Mouse (Mus musculus) mesoderm, embryonic 11.5 days (tissue): Measurements from ENCODE around the gene Olfr544.

Experiments
- DNase-seq: peaks from one replicate; pipeline ENCODE4 v3.0.0-alpha.2; 2012; ENCODE audit warnings: low read depth, low spot score

Gene Olfr544

GRCm38 (mm10) chr7:102477377-102477776, 10.7 kb downstream of the Olfr544 start:
- no peak for DNase-seq

DNA sequence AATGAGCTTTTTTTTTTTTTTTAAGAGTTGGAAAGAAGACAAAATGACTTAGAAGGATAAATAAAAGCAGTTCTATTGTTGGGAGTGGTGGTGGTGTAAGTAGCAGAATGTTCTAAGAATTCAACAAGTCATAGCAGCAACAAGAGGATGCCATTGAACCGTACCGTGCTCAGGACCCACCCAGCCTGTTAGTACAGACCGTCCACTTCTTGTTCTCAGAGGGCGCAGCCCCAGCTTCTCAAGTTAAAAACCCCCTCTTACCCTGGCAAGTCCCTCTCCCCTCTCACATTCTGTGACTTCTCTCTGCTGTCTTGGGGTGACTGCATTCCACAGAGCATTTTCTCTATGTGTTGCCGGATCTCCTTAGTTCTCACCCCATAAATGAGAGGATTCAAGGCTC, 11.5 kb downstream of the Olfr544 start:
- DNase-seq, result no peak

DNA sequence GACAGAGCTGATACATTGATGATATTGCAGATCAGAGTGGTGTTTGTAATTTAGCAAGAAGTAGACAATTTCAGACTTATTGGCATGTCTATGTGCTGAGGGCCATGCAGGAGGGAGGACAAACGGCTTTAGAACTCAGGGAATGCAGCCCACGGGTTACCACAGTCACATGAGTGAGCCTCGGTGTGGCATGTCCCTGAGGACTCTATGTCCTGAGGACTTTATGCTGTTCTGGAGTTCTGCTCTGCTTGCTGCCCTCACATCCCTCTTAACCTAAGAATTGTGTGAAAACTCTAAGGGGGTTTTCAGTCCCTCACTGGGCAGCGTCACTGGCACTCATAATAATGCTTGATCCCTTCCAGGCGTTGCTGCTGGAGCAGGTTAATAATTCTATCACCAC, 15.4 kb downstream of the Olfr544 start:
- DNase-seq, result no peak

DNA sequence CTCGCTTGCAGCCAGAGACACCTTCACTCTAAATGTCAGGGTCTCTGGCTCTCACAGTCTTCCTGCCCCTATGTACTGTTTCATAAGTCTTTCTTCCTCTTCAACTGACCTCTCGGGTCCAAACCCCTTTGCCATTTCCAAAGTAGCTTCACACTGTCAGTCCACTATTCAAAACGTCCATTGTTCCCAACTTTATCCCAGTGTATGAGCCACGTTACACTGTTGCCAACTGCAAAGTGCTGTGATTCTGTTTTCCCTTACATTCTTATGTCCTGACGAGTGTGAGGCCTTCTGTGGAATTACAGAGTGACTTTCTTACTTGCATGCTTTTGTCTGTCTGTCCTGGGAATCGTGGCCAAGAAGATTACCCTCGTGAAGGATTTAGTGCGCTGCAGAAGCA, 20.5 kb downstream of the Olfr544 start:
- no peak for DNase-seq

- DNase-seq, result no peak
Observed at GRCm38 (mm10) chr7:102458618-102459380, 29.3 kb downstream of the Olfr544 start.

GRCm38 (mm10) chr7:102446438-102446837, 41.7 kb downstream of the Olfr544 start:
- no peak for DNase-seq

DNA sequence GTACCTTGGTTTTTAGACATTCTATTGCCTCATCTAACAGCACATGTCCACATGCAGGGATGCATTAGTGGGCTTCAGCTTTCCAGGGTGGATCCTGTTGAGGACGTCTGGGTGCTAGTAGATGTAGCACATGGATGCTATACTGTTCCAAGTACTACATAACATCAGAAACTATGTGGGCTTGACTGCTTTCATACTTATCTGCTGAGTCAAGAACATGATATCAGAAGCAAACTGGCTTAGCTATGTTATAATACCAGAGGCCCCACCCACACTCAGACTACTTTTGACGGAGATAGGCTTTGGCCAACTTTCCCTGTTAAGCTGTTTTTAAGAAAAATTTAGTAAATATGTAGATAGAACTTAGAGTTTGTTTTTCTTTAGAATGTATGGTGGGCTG, 43.8 kb downstream of the Olfr544 start:
- DNase-seq, result no peak

- no peak for DNase-seq
Observed at GRCm38 (mm10) chr7:102442432-102442831, 45.7 kb downstream of the Olfr544 start.

DNA sequence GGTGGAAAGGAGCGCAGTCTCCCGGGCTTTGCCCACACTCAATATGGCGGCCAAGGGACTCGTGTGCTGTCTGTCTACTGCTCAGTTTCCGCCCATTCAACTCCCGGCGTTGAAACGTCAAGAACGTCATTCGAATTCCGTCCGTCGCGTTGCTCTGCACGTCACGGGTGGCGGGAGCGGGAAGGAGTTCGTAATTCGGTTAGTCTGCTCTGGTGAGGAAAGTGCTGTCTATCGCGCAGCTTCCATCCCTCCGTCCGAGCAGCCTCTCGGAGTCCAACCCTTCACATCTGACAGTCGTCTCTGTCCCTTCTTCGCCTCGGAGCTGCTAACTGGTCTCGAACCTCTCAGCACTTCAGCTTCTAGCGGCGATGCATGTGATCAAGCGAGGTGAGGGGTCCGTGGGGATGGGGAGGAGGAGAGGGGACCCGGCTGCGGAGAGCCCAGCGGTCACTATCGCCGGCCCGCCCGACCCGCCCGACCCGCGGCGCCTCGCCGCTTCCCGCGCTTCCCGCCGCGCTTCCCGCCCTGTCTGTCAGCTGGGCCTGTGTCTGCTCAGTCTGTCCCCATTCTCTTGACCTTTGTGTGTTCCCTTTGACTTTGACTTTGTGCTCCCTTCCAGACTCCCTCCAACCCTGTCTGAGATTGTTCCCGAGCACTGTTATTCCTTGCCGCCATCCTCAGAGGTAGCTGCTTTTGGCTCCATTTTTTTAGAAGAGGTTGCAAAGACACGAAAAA, 46.3 kb downstream of the Olfr544 start, which contains the start of gene Rrm1:
Gene Rrm1 (plus strand): TSS at position 39 of the 735 bp plus-strand sequence.
- DNase-seq, result peak; percentile 98

DNA sequence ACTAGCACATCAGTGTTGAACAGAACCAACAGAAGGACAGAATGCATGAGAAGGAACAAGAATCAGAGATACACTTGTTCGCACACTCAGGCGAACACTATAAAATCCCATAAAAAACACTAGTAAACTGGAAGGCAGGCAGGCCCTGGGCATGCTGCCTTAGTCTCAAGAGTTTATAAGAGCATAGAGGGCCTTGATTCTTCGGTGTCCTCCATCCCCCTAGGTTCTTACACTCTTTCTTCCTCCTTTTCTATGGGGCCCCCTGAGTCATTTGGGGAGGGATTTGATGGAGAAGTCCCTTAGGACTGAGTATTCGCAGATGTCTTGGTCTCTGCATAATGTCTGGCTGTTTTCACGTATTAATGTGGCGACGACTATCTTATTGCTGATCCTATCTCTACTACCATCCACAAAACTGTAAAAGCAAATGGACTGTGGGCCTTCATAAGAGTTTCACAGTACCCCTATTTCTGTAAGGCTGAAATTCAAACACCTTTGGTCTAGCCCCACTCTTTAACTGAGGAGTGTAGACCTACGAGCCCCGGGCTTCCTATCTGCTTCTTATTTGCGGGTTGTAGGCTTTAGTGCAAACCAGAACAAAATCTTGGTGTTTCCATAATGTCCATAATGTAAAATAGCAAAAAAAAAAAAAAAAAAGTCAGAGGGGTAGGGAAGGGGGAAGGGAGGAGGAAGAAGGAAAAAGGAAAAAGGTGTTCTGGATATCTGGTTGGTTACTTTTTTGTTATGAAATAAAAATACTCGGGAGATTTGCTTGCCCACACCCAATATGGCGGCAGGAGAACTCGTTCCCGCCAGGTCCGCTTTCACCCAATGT, 47.1 kb downstream of the Olfr544 start:
- DNase-seq, result no peak

DNA sequence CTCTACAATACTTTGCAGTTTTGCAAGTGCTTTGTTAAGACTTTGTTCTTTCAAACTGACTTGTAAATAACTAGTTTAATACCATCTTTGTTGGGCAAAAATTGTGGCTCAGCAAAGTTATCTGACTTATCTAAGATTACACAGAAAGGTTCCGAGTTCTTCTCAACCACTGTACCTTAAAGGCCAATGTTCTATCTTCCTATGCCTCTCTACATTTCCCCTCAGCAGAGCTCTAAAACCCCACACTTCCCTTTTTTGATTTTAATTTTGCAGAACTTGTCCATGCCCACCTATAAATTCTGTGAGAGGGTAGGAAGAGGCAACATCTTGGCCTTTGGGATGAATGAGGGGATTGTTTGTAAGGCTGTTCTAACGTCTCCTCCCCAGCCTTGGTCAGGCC, 53.8 kb downstream of the Olfr544 start:
- no peak for DNase-seq
